Mouse (Mus musculus): ENCODE results near the gene Rbms3.

- TF ChIP-seq MAFK (IDR thresholded peaks at IDR 0.05; ENCODE audit: insufficient read depth, low read depth, low read length) (no peak), CHD2 (IDR thresholded peaks at IDR 0.05; ENCODE audit: low read depth, low read length) (no peak), HCFC1 (IDR thresholded peaks at IDR 0.05; ENCODE audit: borderline replicate concordance, insufficient read depth, low read length) (no peak), ZC3H11A (IDR thresholded peaks at IDR 0.05; ENCODE audit: borderline replicate concordance, low read depth, low read length) (no peak)
These were observed 682.9 kb downstream of the Rbms3 start for GRCm38 (mm10) chr9:116946787-116947186.

All from ES-E14 (cell line).